Mouse (Mus musculus) embryonic facial prominence, embryonic 10.5 days (tissue): ENCODE data around the gene Tmem30a. TPM values are rescaled to one million over a fixed set of nuclear protein-coding genes. Genes with fewer than 3 reads are reported as not detected.

Experiments
- DNase-seq: peaks from one replicate; pipeline ENCODE4 v3.0.0-alpha.2; 2017; ENCODE audit warnings: low spot score
- H3K27ac ChIP-seq: fragments of 300-500 bp; sonication (generic); replicated peaks from 2 replicates; pipeline ENCODE4 v1.5.1; 2016; ENCODE audit warnings: mild to moderate bottlenecking
- H3K27me3 ChIP-seq: fragments of 300-500 bp; sonication (generic); replicated peaks from 2 replicates; pipeline ENCODE4 v1.6.1; 2016; ENCODE audit warnings: low read depth, mild to moderate bottlenecking; ENCODE audit not compliant: poor library complexity, severe bottlenecking
- H3K36me3 ChIP-seq: fragments of 300-500 bp; sonication (generic); replicated peaks from 2 replicates; pipeline ENCODE4 v1.6.1; 2016; ENCODE audit warnings: mild to moderate bottlenecking, moderate library complexity
- H3K4me1 ChIP-seq: fragments of 300-500 bp; sonication (generic); 2 replicates; pipeline ENCODE4 v1.6.1; 2016
- H3K4me3 ChIP-seq: fragments of 300-500 bp; sonication (generic); 2 replicates; pipeline ENCODE4 v1.5.1; 2016; ENCODE audit warnings: mild to moderate bottlenecking, moderate library complexity
- H3K9me3 ChIP-seq: fragments of 300-500 bp; sonication (generic); 2 replicates; pipeline ENCODE4 v1.6.1; 2016; ENCODE audit warnings: mild to moderate bottlenecking
- WGBS: fragments of 180-500 bp; shearing (Covaris S2); methylation state at CpG from one replicate; pipeline ENCODE4 v1.1.7; 2016; 5-methylcytosine and 5-hydroxymethylcytosine counted together
- polyA plus RNA-seq: library from polyadenylated mRNA; unstranded; fragments of >200 nt; fragmentation: Nextera tagmentation; extraction: Ambion mirVana; gene quantifications from 2 replicates; pipeline ENCODE4 v1.2.1, GENCODE M21; 2016

Gene Tmem30a
- 49.6 and 53.2 TPM in 2 replicates for polyA plus RNA-seq

DNA sequence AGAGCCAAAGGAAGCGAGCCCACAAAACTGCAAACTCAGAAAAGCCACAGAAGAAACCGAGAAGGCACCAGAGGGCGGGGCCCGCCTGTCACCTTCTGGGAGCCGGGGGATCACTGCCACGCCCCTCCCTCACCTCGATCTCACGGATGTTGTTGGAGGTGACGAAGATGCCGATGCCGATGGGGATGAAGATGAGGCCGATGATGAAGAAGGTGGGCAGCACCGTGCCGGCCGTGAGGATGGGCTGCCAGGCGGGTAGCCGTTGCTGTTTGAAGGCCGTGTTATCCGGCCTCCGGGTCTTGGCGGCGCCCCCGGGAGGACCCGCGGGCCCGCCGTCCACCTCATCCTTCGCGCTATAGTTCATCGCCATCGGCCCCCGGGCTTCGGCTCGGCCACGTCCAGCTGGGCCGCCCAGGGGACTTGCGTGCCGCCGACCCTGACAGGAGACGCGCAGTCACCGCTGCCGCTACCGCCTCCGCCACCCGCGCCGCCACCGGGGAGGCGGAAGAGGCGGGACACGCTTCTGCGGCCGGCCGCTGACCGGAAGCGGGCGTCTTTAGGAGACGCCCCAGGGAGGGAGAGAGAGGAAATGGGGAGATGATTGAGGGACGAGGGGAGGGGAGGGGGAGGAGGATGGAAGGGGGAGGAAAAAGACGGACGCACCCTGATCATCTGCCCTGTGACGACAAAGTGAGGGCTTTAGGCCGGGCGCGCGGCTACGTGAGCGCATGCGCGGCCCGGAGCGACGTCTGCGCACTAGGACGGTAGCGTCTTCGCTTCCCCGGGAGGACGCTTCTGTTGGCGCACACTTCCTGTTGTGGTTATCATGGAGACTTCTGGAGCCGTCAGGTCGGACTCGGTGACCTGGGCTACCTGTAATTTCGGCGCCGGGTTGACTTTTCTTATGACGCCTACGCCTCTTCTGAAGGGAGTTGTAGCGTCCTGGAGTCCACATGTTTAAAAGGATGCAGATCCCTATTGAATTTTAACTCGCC lies at the start of gene Tmem30a:
Tmem30a (minus strand) TSS at position 667 of the 995 bp plus-strand sequence.
- peak within 1 kb of the TSS; percentile 92 for H3K27ac ChIP-seq
- under 1% methylated on average over 91 of the region's 91 CpGs for WGBS
- no peaks in the 10 kb centered on the region for H3K27me3 ChIP-seq
- no peaks in the 10 kb centered on the region for H3K36me3 ChIP-seq
- peaks cover 15% of the 10 kb centered on the region for H3K4me1 ChIP-seq
- peak; percentile 95 for DNase-seq
- no peaks in the 10 kb centered on the region for H3K9me3 ChIP-seq
- H3K4me3 ChIP-seq, result peak within 1 kb of the TSS; percentile 92

DNA sequence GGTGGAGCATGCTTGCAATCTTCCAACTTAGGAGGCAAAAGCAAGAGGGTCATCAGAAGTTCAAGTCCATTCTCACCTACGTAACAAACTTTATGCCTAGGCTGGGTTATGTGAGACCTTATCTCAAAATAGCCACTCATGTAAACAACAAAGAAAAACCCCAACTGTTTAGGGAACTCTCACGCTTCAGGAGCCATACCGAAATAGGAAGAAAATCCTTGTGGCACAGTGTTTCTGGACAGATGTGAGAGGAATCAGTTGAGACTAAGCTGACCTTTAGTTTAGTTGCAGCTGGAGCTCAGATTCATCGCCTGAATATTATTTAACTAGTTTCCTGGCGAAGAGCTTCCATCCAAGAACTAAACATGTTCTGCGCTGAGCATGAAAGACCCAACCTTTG lies 49.3 kb upstream of the Tmem30a start:
- Histone ChIP-seq H3K27ac (no peak overlapping the region), H3K4me3 (no peak overlapping the region), H3K9me3 (no peaks in the 10 kb centered on the region), H3K36me3 (no peaks in the 10 kb centered on the region), H3K4me1 (peaks cover 5% of the 10 kb centered on the region), H3K27me3 (no peaks in the 10 kb centered on the region)
- no peak for DNase-seq
- 87% methylated on average over 6 of the region's 6 CpGs for WGBS

DNA sequence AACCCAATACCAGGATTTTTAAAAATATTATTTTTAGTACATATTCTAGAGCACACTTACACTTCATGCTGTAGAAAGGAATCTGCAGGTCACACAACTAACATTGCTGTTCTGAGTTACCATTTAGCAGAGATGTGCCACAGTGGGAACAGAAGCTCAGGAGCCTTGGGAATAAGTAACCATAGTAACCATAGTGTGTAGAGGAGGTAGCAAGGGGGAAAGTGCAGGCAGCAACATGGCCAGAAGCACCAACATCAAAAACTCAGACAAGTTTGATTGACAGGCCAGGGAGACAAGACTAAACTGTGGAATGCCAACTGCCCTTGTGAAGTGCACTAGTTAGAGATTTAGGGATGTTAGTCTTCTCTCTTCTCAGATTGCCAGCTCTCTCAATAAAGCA lies 48.7 kb upstream of the Tmem30a start:
- no peaks in the 10 kb centered on the region for H3K9me3 ChIP-seq
- H3K4me1 ChIP-seq, result peaks cover 5% of the 10 kb centered on the region
- H3K27me3 ChIP-seq, result no peaks in the 10 kb centered on the region
- no peak for DNase-seq
- H3K4me3 ChIP-seq, result no peak overlapping the region
- H3K36me3 ChIP-seq, result no peaks in the 10 kb centered on the region
- no peak overlapping the region for H3K27ac ChIP-seq

DNA sequence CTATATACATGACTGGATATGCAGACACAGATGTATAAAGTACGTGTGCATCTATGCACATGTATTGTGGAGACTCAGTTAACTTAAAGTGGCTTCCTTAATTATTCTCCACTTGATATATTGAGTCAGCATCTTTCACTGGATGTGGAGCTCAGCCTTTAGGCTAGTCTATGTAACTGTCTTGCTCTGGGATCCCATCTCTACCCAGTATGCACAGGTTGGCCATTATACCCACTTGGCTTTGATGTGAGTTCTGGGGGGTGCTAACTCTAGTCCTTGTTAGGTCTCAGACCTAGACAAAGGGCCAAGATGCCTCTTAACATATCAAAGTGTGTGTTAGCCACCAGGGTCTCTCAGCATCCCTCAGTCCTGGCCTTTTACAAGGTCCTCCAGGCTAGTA lies 38.0 kb upstream of the Tmem30a start:
- 84% methylated on average over 1 of the region's 1 CpGs for WGBS
- Histone ChIP-seq H3K27me3 (no peaks in the 10 kb centered on the region), H3K36me3 (no peaks in the 10 kb centered on the region), H3K27ac (no peak overlapping the region), H3K9me3 (no peaks in the 10 kb centered on the region), H3K4me1 (peaks cover 9% of the 10 kb centered on the region; the same call in 1 of the 2 replicates), H3K4me3 (no peak overlapping the region)
- no peak for DNase-seq

DNA sequence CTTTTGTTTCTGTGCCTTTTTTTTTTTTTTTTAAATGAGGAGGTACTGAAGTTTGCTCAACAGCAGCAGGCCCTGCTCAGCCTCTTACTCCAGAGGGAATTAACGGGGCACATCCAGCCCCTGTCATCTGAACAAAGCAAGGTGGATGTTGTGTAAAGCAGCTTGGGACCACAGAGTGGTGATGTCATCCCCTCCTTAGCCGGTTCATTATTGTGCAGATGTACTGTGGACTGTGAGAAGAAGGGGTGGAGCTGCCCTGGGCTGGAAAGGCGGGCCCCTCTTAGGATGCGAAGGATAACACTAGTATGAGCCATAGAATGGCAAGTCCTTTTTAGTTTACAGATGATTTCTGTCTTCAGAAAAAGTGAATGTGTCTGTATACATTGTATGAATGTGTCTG lies 37.6 kb upstream of the Tmem30a start:
- no peak for DNase-seq
- Histone ChIP-seq H3K27me3 (no peaks in the 10 kb centered on the region), H3K9me3 (no peaks in the 10 kb centered on the region), H3K27ac (peak overlapping the region; percentile 51; the same call in 1 of the 2 replicates), H3K4me1 (peaks cover 9% of the 10 kb centered on the region; the same call in 1 of the 2 replicates), H3K4me3 (no peak overlapping the region), H3K36me3 (no peaks in the 10 kb centered on the region)
- 31% methylated on average over 4 of the region's 4 CpGs for WGBS

DNA sequence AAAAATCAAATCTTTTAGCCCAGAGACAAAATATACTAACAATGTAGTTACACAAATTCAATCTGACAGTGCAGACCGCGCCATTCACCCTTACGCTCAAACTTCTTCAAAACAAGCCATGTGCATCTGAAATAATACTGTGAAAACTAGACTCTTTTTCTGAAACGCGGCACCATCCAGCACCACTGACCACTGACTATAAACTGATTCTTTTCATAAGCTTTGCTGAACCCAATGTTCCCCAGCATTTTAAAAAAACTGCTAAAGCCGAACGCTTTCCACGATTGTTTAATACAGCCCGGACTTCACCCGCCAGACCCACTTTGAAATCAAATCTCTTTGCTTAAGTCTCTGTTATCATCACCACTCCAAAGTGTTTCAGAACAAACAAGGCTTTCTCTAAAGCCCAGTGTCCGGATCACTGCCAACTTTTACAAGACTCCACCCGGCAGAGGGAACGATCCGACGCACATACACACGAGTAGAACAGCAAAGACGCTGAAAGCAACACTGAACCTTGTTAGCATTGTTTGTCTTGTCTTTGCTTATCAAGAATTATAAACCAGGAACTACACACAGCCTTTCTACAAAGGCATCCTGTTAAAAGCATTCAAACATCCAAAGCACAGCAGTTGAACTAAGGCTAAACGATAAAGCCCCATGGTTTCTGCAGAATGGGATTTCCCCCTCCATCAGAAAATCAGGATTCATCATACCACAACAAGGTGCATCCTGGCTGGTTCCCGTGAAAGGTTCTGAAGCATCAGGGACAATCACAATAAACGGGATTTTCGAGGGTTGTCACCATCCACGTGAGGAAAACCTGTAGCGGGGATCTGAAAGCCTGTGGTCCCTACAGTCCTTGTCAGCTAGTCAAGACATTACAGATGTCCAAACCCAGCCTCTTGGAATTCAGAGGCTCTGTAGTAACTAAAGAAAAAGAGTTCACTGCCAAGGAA lies 36.8 kb upstream of the Tmem30a start:
- peaks cover 9% of the 10 kb centered on the region; the same call in 1 of the 2 replicates for H3K4me1 ChIP-seq

DNA sequence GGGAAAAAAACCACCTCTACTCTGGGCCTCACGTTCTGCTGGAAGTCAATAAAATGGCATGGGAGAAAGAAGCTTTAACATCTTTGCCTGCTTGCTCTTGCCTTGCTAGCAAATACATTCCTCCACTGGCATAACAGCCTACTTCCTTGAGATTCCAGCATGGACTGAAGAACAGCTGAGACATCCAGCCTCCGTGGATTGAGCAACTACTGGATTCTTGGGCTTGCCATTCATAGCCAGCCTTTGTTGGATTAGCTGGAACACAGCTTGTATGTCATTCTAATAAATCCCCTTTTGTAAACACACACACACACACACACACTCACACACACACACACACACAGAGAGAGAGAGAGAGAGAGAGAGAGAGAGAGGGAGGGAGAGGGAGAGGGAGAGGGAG lies 33.8 kb upstream of the Tmem30a start:
- Histone ChIP-seq H3K27ac (no peak overlapping the region), H3K4me1 (peaks cover 9% of the 10 kb centered on the region; the same call in 1 of the 2 replicates), H3K4me3 (no peak overlapping the region), H3K9me3 (no peaks in the 10 kb centered on the region), H3K36me3 (no peaks in the 10 kb centered on the region), H3K27me3 (no peaks in the 10 kb centered on the region)
- no peak for DNase-seq
- WGBS, result 69% methylated on average over 2 of the region's 2 CpGs

More for the DNA sequence above, 36.8 kb upstream of the Tmem30a start:
- WGBS, result 72% methylated on average over 23 of the region's 23 CpGs
- Histone ChIP-seq H3K4me3 (peak overlapping the region; percentile 34), H3K27ac (peak overlapping the region; percentile 51; the same call in 1 of the 2 replicates), H3K27me3 (no peaks in the 10 kb centered on the region), H3K36me3 (no peaks in the 10 kb centered on the region), H3K9me3 (no peaks in the 10 kb centered on the region)
- DNase-seq, result no peak

DNA sequence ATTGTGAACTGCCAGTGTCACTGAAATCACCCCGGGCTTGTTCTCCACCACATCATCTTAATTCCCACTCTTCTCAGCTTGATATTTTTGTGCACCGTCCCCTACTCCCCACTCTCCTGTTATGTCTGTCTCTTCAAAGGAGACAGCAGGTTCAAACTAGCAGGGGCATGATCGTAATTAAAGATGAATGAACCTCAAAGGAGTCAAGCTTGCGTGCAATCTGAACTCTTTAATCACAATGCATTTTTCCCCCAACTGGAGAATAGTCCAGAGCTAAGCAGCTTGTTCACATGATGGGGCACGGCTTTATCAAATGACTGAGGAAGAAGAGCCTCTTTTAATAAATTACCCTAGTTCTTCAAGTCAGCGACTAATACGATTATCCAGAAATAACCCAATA lies 32.2 kb upstream of the Tmem30a start:
- Histone ChIP-seq H3K4me3 (no peak overlapping the region), H3K4me1 (peaks cover 4% of the 10 kb centered on the region; the same call in 1 of the 2 replicates), H3K9me3 (no peaks in the 10 kb centered on the region)

DNA sequence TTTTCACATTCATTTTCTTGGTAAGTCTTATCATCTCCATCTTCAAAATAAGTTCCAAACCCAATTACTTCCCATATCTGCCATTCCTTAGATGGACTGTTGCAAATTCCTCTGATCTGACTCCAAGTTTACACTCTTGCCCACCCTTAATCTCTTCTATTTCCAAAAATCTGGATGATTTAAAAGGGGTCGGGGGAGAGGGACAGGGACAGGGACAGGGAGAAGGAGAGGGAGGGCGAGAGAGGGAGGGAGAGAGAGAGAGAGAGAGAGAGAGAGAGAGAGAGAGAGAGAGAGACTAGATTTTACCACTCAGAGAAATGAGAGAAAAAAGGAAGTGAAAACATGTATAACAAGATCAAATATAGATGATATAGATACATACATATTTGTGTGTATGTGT lies 30.5 kb upstream of the Tmem30a start:
- H3K4me1 ChIP-seq, result no peaks in the 10 kb centered on the region
- no peaks in the 10 kb centered on the region for H3K9me3 ChIP-seq
- no peaks in the 10 kb centered on the region for H3K27me3 ChIP-seq
- no peak overlapping the region for H3K4me3 ChIP-seq
- WGBS, result 61% methylated on average over 2 of the region's 2 CpGs
- H3K36me3 ChIP-seq, result peaks cover 14% of the 10 kb centered on the region
- no peak for DNase-seq
- H3K27ac ChIP-seq, result no peak overlapping the region

More for the DNA sequence above, 32.2 kb upstream of the Tmem30a start:
- no peaks in the 10 kb centered on the region for H3K27me3 ChIP-seq
- DNase-seq, result no peak
- 62% methylated on average over 7 of the region's 7 CpGs for WGBS
- no peaks in the 10 kb centered on the region for H3K36me3 ChIP-seq
- no peak overlapping the region for H3K27ac ChIP-seq

DNA sequence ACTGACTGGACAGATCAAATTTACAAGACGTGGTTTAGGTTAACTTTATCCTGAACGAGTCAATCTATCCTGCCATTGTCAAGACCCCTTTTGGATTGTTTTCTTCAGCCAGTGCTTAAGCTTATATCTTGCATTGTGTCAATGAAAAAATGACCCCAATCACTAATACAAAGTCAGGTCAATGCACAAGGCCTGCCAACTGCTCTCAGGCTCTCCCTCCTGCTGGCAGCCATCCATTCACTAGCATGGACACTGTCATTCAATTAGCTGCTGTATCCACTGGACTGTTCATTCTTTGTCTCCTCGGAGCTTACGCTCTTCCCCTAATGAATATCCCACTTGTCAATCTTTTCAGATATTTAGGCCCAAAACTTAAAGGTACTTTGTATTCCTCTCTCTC lies 30.1 kb upstream of the Tmem30a start:
- H3K9me3 ChIP-seq, result no peaks in the 10 kb centered on the region
- H3K27me3 ChIP-seq, result no peaks in the 10 kb centered on the region
- no peak overlapping the region for H3K4me3 ChIP-seq
- H3K4me1 ChIP-seq, result no peaks in the 10 kb centered on the region
- 46% methylated on average over 4 of the region's 4 CpGs for WGBS
- peaks cover 18% of the 10 kb centered on the region for H3K36me3 ChIP-seq
- no peak overlapping the region for H3K27ac ChIP-seq
- no peak for DNase-seq

DNA sequence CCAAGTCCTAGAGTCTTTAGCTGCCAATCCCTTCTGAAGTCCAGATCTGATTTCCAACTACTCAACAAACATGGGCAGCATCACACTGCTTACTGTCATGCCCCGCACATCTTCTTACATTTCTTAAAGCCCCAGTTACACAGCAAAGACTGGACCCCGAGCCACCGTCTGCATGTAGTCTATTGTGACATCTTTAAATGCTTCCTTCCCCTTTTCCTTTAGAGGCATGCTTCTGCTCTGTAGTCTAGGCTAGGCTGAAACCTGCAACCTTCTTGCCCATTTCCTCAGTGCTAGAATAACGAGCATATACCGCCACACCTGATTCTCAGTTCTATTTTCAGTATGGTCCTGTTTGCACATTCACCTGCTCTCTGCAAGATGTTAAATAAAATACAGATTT lies 23.2 kb upstream of the Tmem30a start:
- H3K4me3 ChIP-seq, result no peak overlapping the region
- no peak overlapping the region for H3K27ac ChIP-seq
- H3K27me3 ChIP-seq, result no peaks in the 10 kb centered on the region
- H3K9me3 ChIP-seq, result no peaks in the 10 kb centered on the region
- H3K4me1 ChIP-seq, result no peaks in the 10 kb centered on the region
- 94% methylated on average over 5 of the region's 5 CpGs for WGBS
- peaks cover 28% of the 10 kb centered on the region for H3K36me3 ChIP-seq
- no peak for DNase-seq

DNA sequence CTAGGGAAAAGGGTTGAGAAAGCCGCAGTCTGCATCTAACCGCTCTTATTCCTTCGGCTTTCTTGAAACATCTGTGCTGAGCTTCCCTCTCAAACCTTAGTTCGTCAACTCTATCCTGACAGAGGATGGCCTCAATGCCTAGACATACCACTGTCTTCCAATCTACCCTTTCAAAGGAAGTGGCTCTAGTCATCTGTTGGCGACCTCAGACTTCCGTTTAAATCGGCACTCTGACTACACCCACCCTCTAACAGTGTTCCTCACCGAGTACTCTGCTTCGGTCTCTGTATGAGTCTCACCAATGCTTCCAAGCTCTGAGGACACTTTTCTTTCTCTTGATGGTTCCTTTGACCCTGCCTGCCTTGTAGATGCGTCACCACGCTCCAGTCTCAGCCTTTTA lies 22.7 kb upstream of the Tmem30a start:
- Histone ChIP-seq H3K9me3 (no peaks in the 10 kb centered on the region), H3K27me3 (no peaks in the 10 kb centered on the region), H3K4me3 (no peak overlapping the region), H3K4me1 (no peaks in the 10 kb centered on the region), H3K36me3 (peaks cover 28% of the 10 kb centered on the region), H3K27ac (no peak overlapping the region)
- 92% methylated on average over 11 of the region's 11 CpGs for WGBS
- DNase-seq, result no peak
